Mouse (Mus musculus): ENCODE results near the gene Uba2.
"Not testable (repeated sequence)": the region's sequence is repeated elsewhere in the genome, so short reads cannot be mapped to it uniquely, and the experiment has no call there.

The Uba2 gene

DNA sequence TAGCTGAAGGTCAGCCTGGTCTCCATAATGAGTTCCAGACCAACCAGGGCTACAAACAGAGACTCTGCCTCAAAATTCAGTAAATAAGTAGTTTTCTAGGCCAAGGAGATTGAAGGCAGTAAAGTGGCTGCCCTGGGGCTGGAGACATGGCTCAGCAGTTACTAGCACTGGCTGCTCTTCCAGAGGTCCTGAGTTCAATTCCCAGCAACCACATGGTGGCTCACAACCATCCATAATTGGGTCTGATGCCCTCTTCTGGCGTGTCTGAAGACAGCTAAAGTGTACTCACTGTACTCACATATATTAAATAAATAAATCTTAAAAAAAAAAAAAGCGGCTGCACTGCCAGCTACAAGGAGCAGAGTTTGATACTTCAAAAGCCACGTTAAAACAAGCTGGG, 3.4 kb downstream of the Uba2 start:
- no peak for DNase-seq

GRCm38 (mm10) chr7:34164671-34165070, 4.7 kb downstream of the Uba2 start:
- DNase-seq, result no peak

- no peak for DNase-seq
Measured at GRCm38 (mm10) chr7:34159167-34159566, 10.2 kb downstream of the Uba2 start.

DNA sequence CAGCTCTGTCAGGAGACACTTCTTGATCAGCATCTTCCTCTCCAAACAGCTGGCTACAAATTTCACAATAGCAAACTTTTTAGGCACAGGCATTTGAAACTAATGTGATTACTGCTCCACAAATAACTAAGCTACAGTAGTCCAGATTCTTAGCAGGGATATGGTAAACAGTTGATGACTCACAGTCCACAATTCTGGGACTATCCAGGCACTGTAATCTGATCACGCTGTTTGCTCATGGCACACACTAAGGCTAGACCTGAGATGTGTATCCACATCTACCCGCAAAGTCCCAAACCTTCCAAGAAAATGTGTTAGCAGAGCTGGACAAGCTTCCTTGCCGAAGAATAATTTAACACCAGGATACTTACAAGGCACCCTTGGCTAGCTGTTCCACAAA, 11.4 kb downstream of the Uba2 start:
- no peak for DNase-seq

- no peak for DNase-seq
Measured at GRCm38 (mm10) chr7:34147193-34147592, 22.2 kb downstream of the Uba2 start.

GRCm38 (mm10) chr7:34141123-34141522, 28.3 kb downstream of the Uba2 start:
- DNase-seq, result no peak

DNA sequence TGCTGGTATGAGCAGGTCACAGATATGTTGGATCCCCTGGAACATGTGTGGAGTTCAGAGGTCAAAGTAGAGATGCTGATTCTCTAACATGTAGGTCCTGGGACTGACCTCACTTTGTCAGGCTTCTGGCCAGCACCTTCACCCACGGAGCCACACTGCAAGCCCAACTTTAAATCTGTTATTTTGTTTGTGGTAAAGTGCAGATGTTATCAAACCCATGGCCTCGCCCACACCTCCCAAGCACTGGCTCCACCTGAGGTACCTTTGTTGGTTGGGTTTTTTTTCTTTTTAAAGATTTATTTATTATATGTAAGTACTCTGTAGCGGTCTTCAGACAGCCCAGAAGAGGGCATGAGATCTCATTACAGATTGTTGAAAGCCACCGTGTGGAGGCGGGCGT, 29.9 kb downstream of the Uba2 start:
- no peak for DNase-seq

- no peak for DNase-seq
Measured at GRCm38 (mm10) chr7:34134336-34134735, 35.1 kb downstream of the Uba2 start.

DNA sequence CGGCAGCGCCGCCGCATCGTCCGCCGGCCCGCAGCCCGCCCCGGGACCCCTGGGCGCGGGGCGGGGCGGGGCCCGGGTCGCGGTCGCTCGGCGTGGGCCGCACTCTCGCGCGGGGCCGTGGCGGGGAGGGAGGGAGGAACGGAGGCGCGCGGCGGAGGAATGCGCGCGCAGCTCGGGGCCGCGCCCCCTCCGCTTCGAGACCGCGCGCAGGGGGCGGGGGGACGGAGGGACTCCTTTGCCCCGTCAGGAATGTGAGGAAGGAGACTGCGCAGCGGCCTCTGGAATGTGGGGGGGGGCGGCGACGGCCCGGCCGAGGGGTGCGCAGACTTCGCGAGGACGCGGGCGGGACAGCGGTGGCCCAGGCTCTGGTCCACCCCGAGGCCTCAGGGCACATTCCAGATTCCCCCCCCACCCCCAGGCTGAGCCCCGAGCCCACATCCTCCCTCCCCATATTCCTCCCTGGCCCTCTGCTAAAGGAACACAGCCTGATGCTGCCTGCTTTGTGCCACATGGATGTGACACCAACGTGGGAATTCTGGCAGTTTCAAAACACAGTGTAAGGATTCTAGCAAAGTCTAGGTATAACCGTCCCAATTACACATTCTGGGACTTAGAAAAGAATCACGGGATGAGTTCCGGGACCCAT, 36.2 kb downstream of the Uba2 start, which contains the start of gene Wtip:
Gene Wtip (minus strand): TSS at position 152 of the 646 bp plus-strand sequence.
- DNase-seq, result peak; percentile 96

- peak; percentile 69 for DNase-seq
Measured at GRCm38 (mm10) chr7:34132355-34133079, 36.9 kb downstream of the Uba2 start.

GRCm38 (mm10) chr7:34131959-34132354, 37.4 kb downstream of the Uba2 start:
- no peak for DNase-seq

DNA sequence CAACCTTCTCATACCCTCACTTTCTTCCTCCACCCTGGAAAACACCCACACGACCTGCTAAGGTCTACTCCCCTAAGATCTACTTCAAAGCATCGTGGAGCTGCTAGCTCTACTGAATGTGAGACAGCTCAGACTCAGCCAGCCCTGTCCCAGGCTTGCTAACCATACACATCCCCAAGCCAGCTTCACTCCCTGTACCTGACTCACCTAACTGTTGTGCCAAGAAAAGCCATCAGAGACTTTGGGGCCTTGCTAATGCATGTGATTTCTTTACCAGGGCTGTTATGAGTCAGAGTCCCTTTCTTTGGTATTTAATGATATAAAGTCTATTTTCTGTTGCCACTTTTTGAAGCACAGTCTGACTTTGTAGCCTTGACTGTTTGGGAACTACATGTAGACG, 38.3 kb downstream of the Uba2 start:
- no peak for DNase-seq

- no peak for DNase-seq
Measured at GRCm38 (mm10) chr7:34126291-34126690, 43.1 kb downstream of the Uba2 start.

DNA sequence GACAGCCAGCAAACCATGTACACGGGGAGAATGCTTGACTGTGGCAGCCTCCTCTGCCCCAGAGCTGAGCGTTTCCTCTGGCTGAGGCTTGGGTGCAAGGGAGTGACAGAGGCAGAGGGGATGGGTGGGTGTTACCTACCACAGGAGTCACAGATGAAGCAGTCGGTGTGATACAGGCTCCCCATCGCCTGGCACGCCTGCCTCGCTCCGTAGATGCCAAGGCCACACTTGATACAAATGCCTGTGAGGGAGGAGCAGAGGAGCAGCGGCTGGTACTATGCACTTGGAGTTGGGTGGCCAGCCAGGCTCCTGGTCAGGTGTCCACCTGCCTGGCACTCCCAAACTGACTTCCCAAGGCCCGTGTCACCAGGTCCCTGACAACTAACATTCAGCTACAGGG, 44.1 kb downstream of the Uba2 start:
- no peak for DNase-seq

- no peak for DNase-seq
Measured at GRCm38 (mm10) chr7:34122987-34123720, 46.2 kb downstream of the Uba2 start.

- not testable (repeated sequence) for DNase-seq
Measured at GRCm38 (mm10) chr7:34120636-34121035, 48.8 kb downstream of the Uba2 start.

DNA sequence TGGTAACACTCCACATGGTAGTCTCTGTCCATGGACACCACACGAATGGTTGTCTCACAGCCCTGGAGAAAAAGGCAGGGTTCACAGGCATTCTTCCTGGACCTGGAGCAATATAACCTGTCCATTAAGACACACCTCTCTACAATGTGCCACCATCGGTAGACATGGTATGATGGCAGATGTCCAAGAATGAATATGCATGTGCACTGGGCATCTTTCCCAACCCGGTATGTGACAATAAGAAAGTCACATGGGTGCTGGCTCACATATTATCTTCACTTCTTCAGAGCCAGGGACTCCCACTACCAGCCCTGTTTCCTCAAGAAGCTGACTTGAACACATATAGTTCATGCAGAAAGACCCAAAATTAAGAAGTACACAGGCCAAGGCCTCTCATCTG, 52.8 kb downstream of the Uba2 start:
- no peak for DNase-seq

DNA sequence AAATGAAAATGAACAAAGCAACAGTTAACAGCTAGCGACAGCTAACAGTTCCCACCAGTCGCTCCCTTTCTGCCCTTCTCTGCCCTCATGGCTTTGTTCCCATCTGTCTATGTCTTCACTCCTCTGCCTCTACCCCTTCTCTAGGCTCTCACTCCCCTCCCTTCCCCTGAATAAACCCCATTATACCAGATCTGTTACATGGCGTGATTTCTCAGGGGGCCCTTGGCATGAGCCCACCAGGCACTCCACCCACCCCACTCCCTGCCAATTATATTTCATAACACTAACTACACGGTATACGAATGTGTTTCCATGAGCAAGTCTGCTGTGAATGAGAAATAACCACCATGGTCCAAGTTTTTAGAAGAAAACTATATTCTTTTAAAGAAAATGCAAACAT, 60.2 kb downstream of the Uba2 start:
- DNase-seq, result no peak

GRCm38 (mm10) chr7:34101276-34101675, 68.1 kb downstream of the Uba2 start:
- DNase-seq, result no peak

DNA sequence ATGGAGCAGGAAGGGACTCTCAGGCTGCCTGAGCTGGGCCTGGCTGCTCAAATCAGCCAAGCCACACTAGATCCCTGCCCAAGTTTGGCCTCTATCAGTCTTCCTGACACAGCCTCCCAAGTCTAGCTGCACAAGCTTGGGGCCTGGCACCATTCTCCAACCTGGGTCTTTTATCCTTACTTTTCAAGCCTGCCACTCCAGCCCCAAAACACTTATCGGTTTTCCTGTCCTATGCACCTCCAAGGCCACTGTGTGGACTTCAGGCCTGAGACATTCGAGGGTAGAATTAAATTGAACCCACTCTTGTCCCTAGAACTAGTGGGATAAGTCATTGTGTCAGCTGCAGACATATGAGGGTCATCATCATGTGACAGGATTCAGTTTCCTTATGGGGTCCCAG, 69.4 kb downstream of the Uba2 start:
- DNase-seq, result no peak

GRCm38 (mm10) chr7:34094911-34095481, 74.4 kb downstream of the Uba2 start, which contains the start of gene Scgb1b30:
Gene Scgb1b30, plus strand, starts transcription at chr7:34095431.
- DNase-seq, result no peak
